Mouse (Mus musculus) kidney, postnatal 36 days (tissue): ENCODE data around the gene Eif3g.

Source experiments
- DNase-seq, 2 experiments: peaks; one replicate each; pipeline ENCODE4 v3.0.0; 2021 to 2022; ENCODE audit warnings: mixed read lengths in 2 of 2

Eif3g gene

GRCm38 (mm10) chr9:20850179-20850578 lies 48.2 kb downstream of the Eif3g start:
- no peak for DNase-seq
